15 mouse cellular contexts compared by ENCODE assay signal in the genomic region with DNA sequence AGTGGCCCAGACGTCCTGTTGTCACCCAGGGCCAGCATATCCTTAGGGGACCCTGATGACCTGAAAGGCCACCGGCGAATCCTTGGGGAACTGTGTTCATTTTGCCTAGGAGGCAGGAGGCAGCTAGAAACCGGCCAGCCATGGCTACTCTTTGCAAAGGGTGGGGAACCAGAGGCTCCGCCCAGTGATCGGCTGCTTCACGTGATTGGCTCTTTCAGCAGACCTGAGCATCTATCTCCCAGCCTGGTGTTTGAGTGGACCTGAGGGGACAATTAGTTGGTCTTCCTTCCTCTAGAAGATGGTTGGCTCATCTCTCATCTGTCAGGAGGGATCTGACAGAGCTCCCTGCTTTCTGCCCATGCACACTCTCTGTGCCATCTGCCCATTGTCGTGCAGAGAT.
"Had no signal": no experiment of that assay in that cellular context is flagged by ENCODE, and none has a peak within 500 bp of the region (broad histone marks: within the 10 kb centered on the region; RNA-seq: fewer than 3 reads in every experiment).

No protein-coding gene starts in this region.

- ATAC-seq: midbrain, embryonic 16.5 days had no signal

- H3K4me3 ChIP-seq: limb, embryonic 12.5 days; lung, embryonic 15.5 days; megakaryocyte, embryonic 14.5 days; midbrain, embryonic 12.5 days; neural tube, embryonic 13.5 days; stomach, embryonic 15.5 days had no signal

- DNase-seq: kidney, adult 8-10 months; layer of hippocampus, adult 9-11 months; layer of hippocampus, postnatal 36 days; lung, postnatal 14 days; right cerebral cortex, postnatal 14 days; thymus, adult 2 months; thymus, postnatal 25 days had no signal

- H3K27ac ChIP-seq: limb, embryonic 12.5 days; lung, embryonic 15.5 days; macrophage; midbrain, embryonic 12.5 days; neural tube, embryonic 13.5 days; stomach, embryonic 15.5 days had no signal

- H3K9ac ChIP-seq: limb, embryonic 12.5 days; lung, embryonic 15.5 days; midbrain, embryonic 12.5 days; neural tube, embryonic 13.5 days; stomach, embryonic 15.5 days had no signal

- H3K9me3 ChIP-seq: limb, embryonic 12.5 days; lung, embryonic 15.5 days; megakaryocyte, embryonic 14.5 days; midbrain, embryonic 12.5 days; neural tube, embryonic 13.5 days; stomach, embryonic 15.5 days had no signal

- H3K36me3 ChIP-seq: lung, embryonic 15.5 days; neural tube, embryonic 13.5 days had no signal
